Mouse (Mus musculus) kidney, adult 2 months (tissue): ENCODE data around the gene Mmp11.

Source experiments
- CTCF ChIP-seq: fragments of 200-500 bp; conservative IDR thresholded peaks from 2 replicates; pipeline ENCODE4 v1.5.1; 2011; ENCODE audit warnings: low read depth, mild to moderate bottlenecking, control low read depth, low read length, moderate library complexity, mixed read lengths; ENCODE audit not compliant: insufficient read depth, insufficient read length
- POLR2A ChIP-seq: fragments of 200-500 bp; IDR thresholded peaks from one replicate; pipeline ENCODE4 v1.6.1; 2011; ENCODE audit warnings: low read depth, low read length, control low read depth

- TF ChIP-seq POLR2A, result no peak
- no peak for TF ChIP-seq CTCF
Measured at GRCm38 (mm10) chr10:75945896-75946295, 9.6 kb upstream of the Mmp11 start.
